Mouse (Mus musculus) neural tube, postnatal 0 days (tissue): ENCODE measurements around the gene Hist2h3b. TPM values are rescaled to one million over a fixed set of nuclear protein-coding genes. Genes with fewer than 3 reads are reported as not detected.

Experiments used
- microRNA-seq: library from miRNA; unstranded; fragments of <30 nt; microRNA quantifications from one replicate; pipeline ENCODE4, GENCODE M21; 2016
- polyA plus RNA-seq: library from polyadenylated mRNA; unstranded; fragments of >200 nt; fragmentation: Nextera tagmentation; extraction: Ambion mirVana; gene quantifications from 2 replicates; pipeline ENCODE4 v1.2.1, GENCODE M21; 2015

Hist2h3b gene
- 10.3 and 10.6 TPM in 2 replicates for polyA plus RNA-seq

GRCm38 (mm10) chr3:96268051-96268775 lies at the start of gene Hist2h3b:
Gene Hist2h3b, plus strand, starts transcription at chr3:96268654.

GRCm38 (mm10) chr3:96219661-96220130 lies 48.8 kb upstream of the Hist2h3b start, which contains the start of the genes Bola1 and Hist2h2ab:
Gene Bola1, minus strand, starts transcription at chr3:96219709.
Gene Hist2h2ab, plus strand, starts transcription at chr3:96219865.

GRCm38 (mm10) chr3:96220765-96221639 lies 47.5 kb upstream of the Hist2h3b start, which contains the start of the genes Hist2h2ac and Hist2h2be:
Gene Hist2h2ac, minus strand, starts transcription at chr3:96220880.
Gene Hist2h2be, plus strand, starts transcription at chr3:96221119.

GRCm38 (mm10) chr3:96238954-96239793 lies 29.3 kb upstream of the Hist2h3b start, which contains the start of gene Hist2h3c2:
Gene Hist2h3c2, minus strand, starts transcription at chr3:96239127.

GRCm38 (mm10) chr3:96239949-96240798 lies 28.3 kb upstream of the Hist2h3b start, which contains the start of gene Hist2h2aa2:
Gene Hist2h2aa2, minus strand, starts transcription at chr3:96240276.

GRCm38 (mm10) chr3:96245003-96245886 lies 23.2 kb upstream of the Hist2h3b start, which contains the start of gene Hist2h2aa1:
Gene Hist2h2aa1, plus strand, starts transcription at chr3:96245497.

GRCm38 (mm10) chr3:96246427-96246856 lies 22.0 kb upstream of the Hist2h3b start, which contains the start of gene Hist2h3c1:
Gene Hist2h3c1, plus strand, starts transcription at chr3:96246685.

GRCm38 (mm10) chr3:96262979-96263550 lies 5.4 kb upstream of the Hist2h3b start, which contains the start of gene Hist2h4:
Gene Hist2h4, minus strand, starts transcription at chr3:96263311.

GRCm38 (mm10) chr3:96269511-96270474 lies 1.3 kb downstream of the Hist2h3b start, which contains the start of gene Hist2h2bb:
Gene Hist2h2bb, plus strand, starts transcription at chr3:96269752.

GRCm38 (mm10) chr3:96293787-96294186 lies 25.3 kb downstream of the Hist2h3b start, which contains the start of gene Fcgr1:
Gene Fcgr1, minus strand, starts transcription at chr3:96293969.

Small RNA genes within 50 kb of the gene (microRNA-seq; reads per million reads assigned to microRNA genes)
- not detected for gene Gm44492
- gene Gm47311: not detected
- gene Gm47313: not detected

Other genes starting within 250 kb of the Hist2h3b start
- gene Vps45, start 210.2 kb upstream of the Hist2h3b start, polyA plus RNA-seq: 56.3 and 64.0 TPM in 2 replicates
- gene Otud7b, start 164.1 kb upstream of the Hist2h3b start, polyA plus RNA-seq: 13.2 and 16.9 TPM in 2 replicates
- gene Mtmr11, start 106.7 kb upstream of the Hist2h3b start, polyA plus RNA-seq: 12.2 and 13.3 TPM in 2 replicates
- gene Sf3b4, start 96.3 kb upstream of the Hist2h3b start, polyA plus RNA-seq: 116 and 128 TPM in 2 replicates
- 133 and 142 TPM in 2 replicates for gene Sv2a, start 87.5 kb upstream of the Hist2h3b start, polyA plus RNA-seq
- 68.0 and 74.2 TPM in 2 replicates for gene Bola1, start 48.9 kb upstream of the Hist2h3b start, polyA plus RNA-seq
- 0.93 TPM in 1 of 2 replicates, not detected in the other for gene Hist2h2ab, start 48.8 kb upstream of the Hist2h3b start, polyA plus RNA-seq
- 2.5 and 2.6 TPM in 2 replicates for gene Hist2h2ac, start 47.8 kb upstream of the Hist2h3b start, polyA plus RNA-seq
- gene Hist2h2be, start 47.5 kb upstream of the Hist2h3b start, polyA plus RNA-seq: 3.0 and 3.5 TPM in 2 replicates
- 0.76 and 1.1 TPM in 2 replicates for gene Hist2h3c2, start 29.5 kb upstream of the Hist2h3b start, polyA plus RNA-seq
- gene Hist2h2aa2, start 28.4 kb upstream of the Hist2h3b start, polyA plus RNA-seq: 38.3 and 48.6 TPM in 2 replicates
- 8.1 and 14.3 TPM in 2 replicates for gene Hist2h2aa1, start 23.2 kb upstream of the Hist2h3b start, polyA plus RNA-seq
- gene Hist2h3c1, start 22.0 kb upstream of the Hist2h3b start, polyA plus RNA-seq: 0.36 and 0.65 TPM in 2 replicates
- 6.8 and 9.0 TPM in 2 replicates for gene Hist2h4, start 5.3 kb upstream of the Hist2h3b start, polyA plus RNA-seq
- 1.4 TPM in 1 of 2 replicates, not detected in the other for gene Hist2h2bb, start 1.1 kb downstream of the Hist2h3b start, polyA plus RNA-seq
- 3.0 and 3.6 TPM in 2 replicates for gene Fcgr1, start 25.3 kb downstream of the Hist2h3b start, polyA plus RNA-seq
- gene BC107364, start 183.7 kb downstream of the Hist2h3b start, polyA plus RNA-seq: 0.21 TPM in 1 of 2 replicates, not detected in the other